Mouse (Mus musculus) A20 (cell line): ENCODE measurements around the gene Fnip1.

Source experiments
- DNase-seq: peaks from one replicate; pipeline ENCODE4 v3.0.0-alpha.2; 2011; ENCODE audit warnings: low read depth, low spot score

The Fnip1 gene

GRCm38 (mm10) chr11:54458168-54458567 lies 20.2 kb downstream of the Fnip1 start:
- DNase-seq = no peak

- peak; percentile 39 for DNase-seq
Measured at GRCm38 (mm10) chr11:54464557-54465244, 26.7 kb downstream of the Fnip1 start.

GRCm38 (mm10) chr11:54472231-54472630 lies 34.2 kb downstream of the Fnip1 start:
- no peak for DNase-seq

- peak; percentile 58 for DNase-seq
Measured at GRCm38 (mm10) chr11:54478414-54478813, 40.4 kb downstream of the Fnip1 start.

- no peak for DNase-seq
Measured at GRCm38 (mm10) chr11:54486041-54486440, 48.0 kb downstream of the Fnip1 start.

GRCm38 (mm10) chr11:54491946-54492558 lies 54.1 kb downstream of the Fnip1 start:
- DNase-seq = no peak

- DNase-seq = no peak
Measured at GRCm38 (mm10) chr11:54492559-54492958, 54.6 kb downstream of the Fnip1 start.

- no peak for DNase-seq
Measured at GRCm38 (mm10) chr11:54499838-54500237, 61.8 kb downstream of the Fnip1 start.

GRCm38 (mm10) chr11:54502546-54503245 lies 64.7 kb downstream of the Fnip1 start:
- no peak for DNase-seq

- DNase-seq = no peak
Measured at GRCm38 (mm10) chr11:54513584-54513983, 75.6 kb downstream of the Fnip1 start.

GRCm38 (mm10) chr11:54521927-54522528 lies 84.0 kb downstream of the Fnip1 start:
- no peak for DNase-seq

GRCm38 (mm10) chr11:54522529-54523430 lies 84.8 kb downstream of the Fnip1 start, which contains the start of gene Rapgef6:
Gene Rapgef6 (plus strand): TSS chr11:54522847.
- peak; percentile 99 for DNase-seq

GRCm38 (mm10) chr11:54523431-54524001 lies 85.5 kb downstream of the Fnip1 start:
- peak; percentile 49 for DNase-seq

GRCm38 (mm10) chr11:54528002-54528401 lies 90.0 kb downstream of the Fnip1 start:
- peak; percentile 59 for DNase-seq

- no peak for DNase-seq
Measured at GRCm38 (mm10) chr11:54530391-54530790, 92.4 kb downstream of the Fnip1 start.

- no peak for DNase-seq
Measured at GRCm38 (mm10) chr11:54530916-54531315, 92.9 kb downstream of the Fnip1 start.

GRCm38 (mm10) chr11:54533834-54534233 lies 95.8 kb downstream of the Fnip1 start:
- DNase-seq = peak; percentile 48

- DNase-seq = peak; percentile 64
Measured at GRCm38 (mm10) chr11:54534871-54535270, 96.9 kb downstream of the Fnip1 start.

- no peak for DNase-seq
Measured at GRCm38 (mm10) chr11:54539031-54539430, 101.0 kb downstream of the Fnip1 start.

GRCm38 (mm10) chr11:54539486-54539885 lies 101.5 kb downstream of the Fnip1 start:
- DNase-seq = no peak

- DNase-seq = no peak
Measured at GRCm38 (mm10) chr11:54540328-54540727, 102.3 kb downstream of the Fnip1 start.
